Mouse (Mus musculus): ENCODE measurements around the gene Cst6.

DNA sequence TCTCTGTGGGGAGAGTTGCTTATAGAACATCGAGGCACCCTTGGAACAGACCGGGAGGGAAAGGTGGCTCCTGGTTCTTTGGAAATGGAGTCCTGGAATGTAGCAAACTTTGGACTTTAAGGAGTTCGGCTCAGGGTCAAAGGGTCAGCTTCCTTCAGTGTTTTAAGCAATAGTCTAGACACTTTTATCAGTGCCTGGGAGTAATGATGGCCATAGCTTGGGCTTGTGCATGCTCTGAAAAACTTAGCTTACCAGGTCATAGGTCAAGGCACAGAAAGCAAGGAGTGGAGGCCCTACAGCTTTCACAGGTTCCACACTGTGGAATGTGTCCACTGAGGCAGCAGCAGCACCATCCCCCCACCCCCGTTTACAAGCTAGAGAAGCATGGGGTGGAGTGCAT, 25.4 kb upstream of the Cst6 start:
- TF ChIP-seq CTCF (conservative IDR thresholded peaks at IDR 0.05; ENCODE audit: low read length): no peak
- TF ChIP-seq POU5F1 (IDR thresholded peaks at IDR 0.05; ENCODE audit: borderline replicate concordance, low read length): no peak
